Mouse (Mus musculus): ENCODE results near the gene E130309D02Rik. TPM values are rescaled to one million over a fixed set of nuclear protein-coding genes. Genes with fewer than 3 reads are reported as not detected.

E130309D02Rik gene
- 29.6 TPM for polyA plus RNA-seq (2012; fragmentation: generic; extraction: Trizol)
- long read RNA-seq, experiment 1, transcript E130309D02Rik-201 (6 exons, 2,208 nt), result major isoform, 21 of 28 reads
- long read RNA-seq, experiment 1, partial matches to known transcripts, result 3 of 28 reads
- long read RNA-seq, experiment 1, other reads (novel, unspliced or antisense), result 4 of 28 reads
- long read RNA-seq, experiment 2, transcript E130309D02Rik-201 (6 exons, 2,208 nt), result major isoform, 163 of 227 reads
- long read RNA-seq, experiment 2, partial matches to known transcripts, result 6 of 227 reads
- long read RNA-seq, experiment 2, other reads (novel, unspliced or antisense), result 57 of 227 reads

GRCm38 (mm10) chr5:143314730-143315513, at the start of gene E130309D02Rik:
Gene E130309D02Rik (minus strand): TSS chr5:143315360.
- Histone ChIP-seq H3ac (ENCODE audit: control insufficient read depth, insufficient read length, low read depth) (peak within 1 kb of the TSS; percentile 100), H3K36me3 (ENCODE audit: control insufficient read depth, insufficient read depth) (peaks cover 56% of the 10 kb centered on the region)
- peak; percentile 98 for TF ChIP-seq CTCF (IDR thresholded peaks at IDR 0.05; ENCODE audit: control insufficient read depth, insufficient read depth, insufficient read length)
- peak; percentile 87 for TF ChIP-seq MAX (IDR thresholded peaks at IDR 0.05)
- no peak for TF ChIP-seq MYOG (IDR thresholded peaks at IDR 0.05; ENCODE audit: control insufficient read depth, extremely low read depth, insufficient read length)

GRCm38 (mm10) chr5:143363678-143364615, 48.8 kb upstream of the E130309D02Rik start:
- H3K36me3 ChIP-seq (ENCODE audit: control insufficient read depth, insufficient read depth), result no peaks in the 10 kb centered on the region
- no peak overlapping the region for H3K4me3 ChIP-seq (ENCODE audit: insufficient read depth, poor library complexity, severe bottlenecking)
- TF ChIP-seq MYOG (IDR thresholded peaks at IDR 0.05; ENCODE audit: control insufficient read depth, extremely low read depth, insufficient read length) (no peak), CEBPB (IDR thresholded peaks at IDR 0.05; ENCODE audit: low read depth) (no peak), MYOD1 (IDR thresholded peaks at IDR 0.05; ENCODE audit: control insufficient read depth, insufficient read length, low read depth) (no peak), CTCF (IDR thresholded peaks at IDR 0.05; ENCODE audit: control insufficient read depth, insufficient read depth, insufficient read length) (no peak), MAX (IDR thresholded peaks at IDR 0.05) (no peak), FOSL1 (IDR thresholded peaks at IDR 0.05; ENCODE audit: insufficient read depth, low read length, poor library complexity, severe bottlenecking) (no peak), USF1 (IDR thresholded peaks at IDR 0.05; ENCODE audit: low read depth) (no peak)
- H3K27me3 ChIP-seq (ENCODE audit: control insufficient read depth, insufficient read depth, insufficient read length), result peaks cover 58% of the 10 kb centered on the region
- H3K79me3 ChIP-seq (ENCODE audit: low read depth), result no peaks in the 10 kb centered on the region
- no peaks in the 10 kb centered on the region for H3K79me2 ChIP-seq (ENCODE audit: control insufficient read depth, insufficient read depth)
- no peak overlapping the region for H3ac ChIP-seq (ENCODE audit: control insufficient read depth, insufficient read length, low read depth)

More at GRCm38 (mm10) chr5:143314730-143315513, at the start of gene E130309D02Rik:
- Histone ChIP-seq H3K4me3 (ENCODE audit: insufficient read depth, poor library complexity, severe bottlenecking) (peak within 1 kb of the TSS; percentile 59), H3K79me3 (ENCODE audit: low read depth) (peaks cover 35% of the 10 kb centered on the region), H3K27me3 (ENCODE audit: control insufficient read depth, insufficient read depth, insufficient read length) (no peaks in the 10 kb centered on the region), H3K79me2 (ENCODE audit: control insufficient read depth, insufficient read depth) (peaks cover 51% of the 10 kb centered on the region)

GRCm38 (mm10) chr5:143361428-143361827, 46.3 kb upstream of the E130309D02Rik start:
- no peak overlapping the region for H3ac ChIP-seq (ENCODE audit: control insufficient read depth, insufficient read length, low read depth)
- no peaks in the 10 kb centered on the region for H3K79me3 ChIP-seq (ENCODE audit: low read depth)
- no peaks in the 10 kb centered on the region for H3K79me2 ChIP-seq (ENCODE audit: control insufficient read depth, insufficient read depth)
- no peaks in the 10 kb centered on the region for H3K36me3 ChIP-seq (ENCODE audit: control insufficient read depth, insufficient read depth)
- no peak overlapping the region for H3K4me3 ChIP-seq (ENCODE audit: insufficient read depth, poor library complexity, severe bottlenecking)
- peaks cover 65% of the 10 kb centered on the region for H3K27me3 ChIP-seq (ENCODE audit: control insufficient read depth, insufficient read depth, insufficient read length)
- TF ChIP-seq MAX (IDR thresholded peaks at IDR 0.05), result no peak
- no peak for TF ChIP-seq MYOD1 (IDR thresholded peaks at IDR 0.05; ENCODE audit: control insufficient read depth, insufficient read length, low read depth)
- no peak for TF ChIP-seq CEBPB (IDR thresholded peaks at IDR 0.05; ENCODE audit: low read depth)
- no peak for TF ChIP-seq USF1 (IDR thresholded peaks at IDR 0.05; ENCODE audit: low read depth)
- no peak for TF ChIP-seq CTCF (IDR thresholded peaks at IDR 0.05; ENCODE audit: control insufficient read depth, insufficient read depth, insufficient read length)
- TF ChIP-seq FOSL1 (IDR thresholded peaks at IDR 0.05; ENCODE audit: insufficient read depth, low read length, poor library complexity, severe bottlenecking), result no peak
- no peak for TF ChIP-seq MYOG (IDR thresholded peaks at IDR 0.05; ENCODE audit: control insufficient read depth, extremely low read depth, insufficient read length)

GRCm38 (mm10) chr5:143360000-143360399, 44.8 kb upstream of the E130309D02Rik start:
- Histone ChIP-seq H3K27me3 (ENCODE audit: control insufficient read depth, insufficient read depth, insufficient read length) (peaks cover 58% of the 10 kb centered on the region), H3K4me3 (ENCODE audit: insufficient read depth, poor library complexity, severe bottlenecking) (no peak overlapping the region), H3ac (ENCODE audit: control insufficient read depth, insufficient read length, low read depth) (no peak overlapping the region), H3K79me3 (ENCODE audit: low read depth) (no peaks in the 10 kb centered on the region), H3K79me2 (ENCODE audit: control insufficient read depth, insufficient read depth) (no peaks in the 10 kb centered on the region), H3K36me3 (ENCODE audit: control insufficient read depth, insufficient read depth) (no peaks in the 10 kb centered on the region)
- TF ChIP-seq CTCF (IDR thresholded peaks at IDR 0.05; ENCODE audit: control insufficient read depth, insufficient read depth, insufficient read length), result no peak
- TF ChIP-seq CEBPB (IDR thresholded peaks at IDR 0.05; ENCODE audit: low read depth), result no peak
- no peak for TF ChIP-seq USF1 (IDR thresholded peaks at IDR 0.05; ENCODE audit: low read depth)
- TF ChIP-seq FOSL1 (IDR thresholded peaks at IDR 0.05; ENCODE audit: insufficient read depth, low read length, poor library complexity, severe bottlenecking), result no peak
- TF ChIP-seq MYOG (IDR thresholded peaks at IDR 0.05; ENCODE audit: control insufficient read depth, extremely low read depth, insufficient read length), result no peak
- no peak for TF ChIP-seq MAX (IDR thresholded peaks at IDR 0.05)
- no peak for TF ChIP-seq MYOD1 (IDR thresholded peaks at IDR 0.05; ENCODE audit: control insufficient read depth, insufficient read length, low read depth)

- H3K79me2 ChIP-seq (ENCODE audit: control insufficient read depth, insufficient read depth), result no peaks in the 10 kb centered on the region
- peaks cover 51% of the 10 kb centered on the region for H3K27me3 ChIP-seq (ENCODE audit: control insufficient read depth, insufficient read depth, insufficient read length)
- no peak overlapping the region for H3K4me3 ChIP-seq (ENCODE audit: insufficient read depth, poor library complexity, severe bottlenecking)
- TF ChIP-seq MAX (IDR thresholded peaks at IDR 0.05), result no peak
- H3ac ChIP-seq (ENCODE audit: control insufficient read depth, insufficient read length, low read depth), result no peak overlapping the region
- no peaks in the 10 kb centered on the region for H3K36me3 ChIP-seq (ENCODE audit: control insufficient read depth, insufficient read depth)
- H3K79me3 ChIP-seq (ENCODE audit: low read depth), result no peaks in the 10 kb centered on the region
Observed at GRCm38 (mm10) chr5:143359263-143359662, 44.1 kb upstream of the E130309D02Rik start.

All from C2C12 (cell line).